Mouse (Mus musculus) CH12.LX (cell line): ENCODE results near the gene Slco2b1.

Experiments used
- CTCF ChIP-seq, 2 experiments: IDR thresholded peaks in 1 of 2; conservative IDR thresholded peaks in 1 of 2; 2 replicates each; pipeline ENCODE4 v1.5.1; 2011 to 2012; ENCODE audit warnings: low read depth in 2 of 2, low read length in 2 of 2, improper control_type of control experiment in 1 of 2, inconsistent platforms in 1 of 2, mild to moderate bottlenecking in 1 of 2, moderate library complexity in 1 of 2
- ELF1 ChIP-seq: IDR thresholded peaks from 2 replicates; pipeline ENCODE4 v1.6.1; 2014; ENCODE audit warnings: low read depth, mild to moderate bottlenecking, inconsistent platforms, low read length, improper control_type of control experiment
- ETS1 ChIP-seq: conservative IDR thresholded peaks from 2 replicates; pipeline ENCODE4 v1.6.1; 2012; ENCODE audit warnings: low read depth, mild to moderate bottlenecking, inconsistent platforms, low read length, improper control_type of control experiment, moderate library complexity
- ZKSCAN1 ChIP-seq: IDR thresholded peaks from 2 replicates; pipeline ENCODE4 v1.6.1; 2012; ENCODE audit warnings: low read depth, inconsistent platforms, low read length, improper control_type of control experiment, borderline replicate concordance

DNA sequence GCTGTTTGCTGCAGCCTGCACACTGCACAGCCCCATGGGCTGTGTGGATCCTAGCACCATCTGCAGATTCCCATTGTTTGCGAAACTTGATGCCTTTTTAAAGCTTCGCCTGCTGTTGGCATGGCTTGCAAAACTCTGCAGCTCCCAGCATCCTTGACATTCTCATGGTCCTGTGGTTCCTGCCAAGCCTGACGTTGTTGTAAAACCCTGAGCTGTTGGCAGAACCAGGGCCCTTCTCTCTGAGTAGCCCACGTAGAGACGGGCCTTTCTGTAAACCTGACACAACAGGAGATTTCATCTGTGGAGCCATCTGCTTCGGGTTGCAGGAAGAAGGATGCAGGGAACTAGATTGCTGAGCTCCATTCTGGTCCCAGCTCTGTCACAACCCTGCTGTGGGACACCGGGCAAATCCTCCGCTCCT is 2.8 kb downstream of the Slco2b1 start:
- TF ChIP-seq ETS1: no peak
- TF ChIP-seq ELF1: no peak
- TF ChIP-seq CTCF (conservative IDR thresholded peaks at IDR 0.05 in 1 of 2, IDR thresholded peaks at IDR 0.05 in 1 of 2; ENCODE audit: low read depth in 2 of 2, low read length in 2 of 2): no peak
- TF ChIP-seq ZKSCAN1: no peak
